ENCODE assay signal across 18 mouse cellular contexts in genomic region chr1:109984776-109985175, GRCm38 (mm10). TPM values are rescaled to one million over a fixed set of nuclear protein-coding genes. Genes with fewer than 3 reads are reported as not detected.
DNase-seq lines count a peak whose midpoint lies in the region; ATAC-seq and TF ChIP-seq lines count a peak whose summit lies in the region.
"Had no signal": no experiment of that assay in that cellular context is flagged by ENCODE, and none has a peak within 500 bp of the region (broad histone marks: within the 10 kb centered on the region; RNA-seq: fewer than 3 reads in every experiment).

No protein-coding gene starts in this region.

- H3K9me3 ChIP-seq in embryonic facial prominence, embryonic 13.5 days: no peaks in the 10 kb centered on the region
- no peaks in the 10 kb centered on the region for H3K9me3 ChIP-seq in embryonic facial prominence, embryonic 10.5 days
- H3K9me3 ChIP-seq in forebrain, embryonic 13.5 days (replicated peaks): no peaks in the 10 kb centered on the region
- no peaks in the 10 kb centered on the region for H3K9me3 ChIP-seq in hindbrain, postnatal 0 days (ENCODE audit: low read length)
- H3K9me3 ChIP-seq in neural tube, embryonic 13.5 days: no peaks in the 10 kb centered on the region
- H3K9me3 ChIP-seq: limb, embryonic 10.5 days; stomach, embryonic 15.5 days had no signal

- H3K27me3 ChIP-seq in embryonic facial prominence, embryonic 13.5 days: peaks cover 20% of the 10 kb centered on the region
- H3K27me3 ChIP-seq in embryonic facial prominence, embryonic 10.5 days (replicated peaks; ENCODE audit: low read depth, poor library complexity, severe bottlenecking): peaks cover 30% of the 10 kb centered on the region
- no peaks in the 10 kb centered on the region for H3K27me3 ChIP-seq in forebrain, embryonic 13.5 days
- H3K27me3 ChIP-seq in hindbrain, postnatal 0 days (ENCODE audit: insufficient read depth, low read length): no peaks in the 10 kb centered on the region
- no peaks in the 10 kb centered on the region for H3K27me3 ChIP-seq in neural tube, embryonic 13.5 days
- H3K27me3 ChIP-seq: Patski had no signal

- 55% methylated on average over 3 of the region's 3 CpGs for WGBS in embryonic facial prominence, embryonic 13.5 days
- WGBS in embryonic facial prominence, embryonic 10.5 days: 58% methylated on average over 3 of the region's 3 CpGs
- 5% methylated on average over 3 of the region's 3 CpGs for WGBS in forebrain, embryonic 13.5 days
- 12% methylated on average over 3 of the region's 3 CpGs for WGBS in hindbrain, postnatal 0 days
- WGBS in neural tube, embryonic 13.5 days: 19% methylated on average over 3 of the region's 3 CpGs

- no peak overlapping the region for H3K9ac ChIP-seq in embryonic facial prominence, embryonic 13.5 days
- no peak overlapping the region for H3K9ac ChIP-seq in forebrain, embryonic 13.5 days
- H3K9ac ChIP-seq in hindbrain, postnatal 0 days (replicated peaks; ENCODE audit: low read length): peak overlapping the region; percentile 28; the same call in 1 of the 2 replicates
- peak overlapping the region; percentile 34; the same call in 1 of the 2 replicates for H3K9ac ChIP-seq in neural tube, embryonic 13.5 days
- H3K9ac ChIP-seq: liver, embryonic 14.5 days; stomach, embryonic 15.5 days had no signal

- no peak overlapping the region for H3K27ac ChIP-seq in embryonic facial prominence, embryonic 13.5 days
- H3K27ac ChIP-seq in embryonic facial prominence, embryonic 10.5 days (replicated peaks): no peak overlapping the region
- H3K27ac ChIP-seq in forebrain, embryonic 13.5 days: no peak overlapping the region
- H3K27ac ChIP-seq in hindbrain, postnatal 0 days: peak overlapping the region; percentile 37; the same call in 1 of the 2 replicates
- peak overlapping the region; percentile 54; the same call in 1 of the 2 replicates for H3K27ac ChIP-seq in neural tube, embryonic 13.5 days (replicated peaks)
- H3K27ac ChIP-seq: limb, embryonic 10.5 days; liver, embryonic 14.5 days; stomach, embryonic 15.5 days had no signal

- H3K4me2 ChIP-seq in embryonic facial prominence, embryonic 13.5 days: 0 out of 2 replicates have a peak overlapping the region, but pooled peaks have one; percentile 18
- peak overlapping the region; percentile 38 for H3K4me2 ChIP-seq in forebrain, embryonic 13.5 days
- H3K4me2 ChIP-seq in hindbrain, postnatal 0 days (ENCODE audit: low read depth, low read length): peak overlapping the region; percentile 75
- H3K4me2 ChIP-seq in neural tube, embryonic 13.5 days: peak overlapping the region; percentile 44
- H3K4me2 ChIP-seq: stomach, embryonic 15.5 days had no signal

- DNase-seq in embryonic facial prominence, embryonic 10.5 days (ENCODE audit: low spot score): no peak
- DNase-seq in hindbrain, postnatal 0 days (ENCODE audit: low spot score): no peak
- no peak for DNase-seq in embryo, embryonic 10 days (ENCODE audit: low spot score)
- DNase-seq in thymus, postnatal 14 days: no peak
- DNase-seq in gastrocnemius, postnatal 10 days: no peak
- DNase-seq: adrenal gland, adult 2 months; heart, adult 11 months; kidney, postnatal 10 days; lung, postnatal 14 days had no signal

- H3K4me1 ChIP-seq in embryonic facial prominence, embryonic 13.5 days: peaks cover 7% of the 10 kb centered on the region; the same call in 1 of the 2 replicates
- peaks cover 8% of the 10 kb centered on the region; the same call in 1 of the 2 replicates for H3K4me1 ChIP-seq in embryonic facial prominence, embryonic 10.5 days
- H3K4me1 ChIP-seq in forebrain, embryonic 13.5 days: peaks cover 20% of the 10 kb centered on the region
- no peaks in the 10 kb centered on the region for H3K4me1 ChIP-seq in hindbrain, postnatal 0 days (ENCODE audit: insufficient read depth, low read length)
- peaks cover 29% of the 10 kb centered on the region for H3K4me1 ChIP-seq in neural tube, embryonic 13.5 days (replicated peaks)
- H3K4me1 ChIP-seq: stomach, embryonic 15.5 days had no signal

- no peak overlapping the region for H3K4me3 ChIP-seq in embryonic facial prominence, embryonic 13.5 days
- no peak overlapping the region for H3K4me3 ChIP-seq in embryonic facial prominence, embryonic 10.5 days
- peak overlapping the region; percentile 20 for H3K4me3 ChIP-seq in forebrain, embryonic 13.5 days
- peak overlapping the region; percentile 70 for H3K4me3 ChIP-seq in hindbrain, postnatal 0 days (ENCODE audit: low read length)
- H3K4me3 ChIP-seq in neural tube, embryonic 13.5 days: peak overlapping the region; percentile 24
- H3K4me3 ChIP-seq: limb, embryonic 10.5 days; stomach, embryonic 15.5 days had no signal

- no peaks in the 10 kb centered on the region for H3K36me3 ChIP-seq in embryonic facial prominence, embryonic 13.5 days
- no peaks in the 10 kb centered on the region for H3K36me3 ChIP-seq in embryonic facial prominence, embryonic 10.5 days (replicated peaks)
- no peaks in the 10 kb centered on the region for H3K36me3 ChIP-seq in forebrain, embryonic 13.5 days (ENCODE audit: poor library complexity, severe bottlenecking)
- no peaks in the 10 kb centered on the region for H3K36me3 ChIP-seq in hindbrain, postnatal 0 days (ENCODE audit: insufficient read depth, low read length)
- no peaks in the 10 kb centered on the region for H3K36me3 ChIP-seq in neural tube, embryonic 13.5 days
- H3K36me3 ChIP-seq: limb, embryonic 10.5 days; stomach, embryonic 15.5 days had no signal

- TF ChIP-seq CTCF in hindbrain, postnatal 0 days (IDR thresholded peaks at IDR 0.05; ENCODE audit: low read depth): no peak

- ATAC-seq in embryonic facial prominence, embryonic 13.5 days (ENCODE audit: insufficient number of reproducible peaks, insufficient read depth, low FRiP score, low TSS enrichment, low read depth): no peak
- no peak for ATAC-seq in forebrain, embryonic 13.5 days
- no peak for ATAC-seq in hindbrain, postnatal 0 days
- ATAC-seq in neural tube, embryonic 13.5 days (ENCODE audit: low read depth): no peak
- ATAC-seq: Patski had no signal

RNA-seq across cellular contexts. Expression of gene Cdh7, which starts 2.5 kb away (rescaled TPM):
- 8.3 and 8.5 TPM in 2 replicates for polyA plus RNA-seq in embryonic facial prominence, embryonic 13.5 days (2015; fragmentation: Nextera tagmentation; extraction: Ambion mirVana)
- polyA plus RNA-seq in embryonic facial prominence, embryonic 10.5 days (2016; fragmentation: Nextera tagmentation; extraction: Ambion mirVana): 0.87 and 1.0 TPM in 2 replicates
- 10.8 and 11.8 TPM in 2 replicates for polyA plus RNA-seq in forebrain, embryonic 13.5 days (2015; fragmentation: Nextera tagmentation; extraction: Ambion mirVana)
- 36.1 and 47.6 TPM in 2 replicates for total RNA-seq in hindbrain, postnatal 0 days (2014; rRNA removed)
- polyA plus RNA-seq in hindbrain, postnatal 0 days (2015; fragmentation: Nextera tagmentation; extraction: Ambion mirVana): 18.3 and 19.9 TPM in 2 replicates
- 12.0 and 15.1 TPM in 2 replicates for polyA plus RNA-seq in neural tube, embryonic 13.5 days (2015; fragmentation: Nextera tagmentation; extraction: Ambion mirVana)
- total RNA-seq in gastrocnemius, postnatal 10 days (2021): under 1 TPM in 1 of 2 experiments, not detected in 1; 0.33 TPM
- polyA plus RNA-seq: adrenal gland, adult 2 months; heart, embryonic 16.5 days; Patski; small intestine, adult 2 months had no signal

Comparison
In these comparisons a context has a peak if more than half of its experiments do, and no peak if none do; other contexts are left out.
1. H3K27ac ChIP-seq: peak in hindbrain, postnatal 0 days (single experiment) and neural tube, embryonic 13.5 days (single experiment); none in embryonic facial prominence, embryonic 13.5 days (single experiment), embryonic facial prominence, embryonic 10.5 days (single experiment) and forebrain, embryonic 13.5 days (single experiment).
2. H3K4me2 ChIP-seq: peak in every context shown above with its lines; median percentile 75 in hindbrain, postnatal 0 days; 44 in neural tube, embryonic 13.5 days; 38 in forebrain, embryonic 13.5 days; 18 in embryonic facial prominence, embryonic 13.5 days.
3. H3K4me3 ChIP-seq: peak in forebrain, embryonic 13.5 days (single experiment), hindbrain, postnatal 0 days (single experiment) and neural tube, embryonic 13.5 days (single experiment); none in embryonic facial prominence, embryonic 13.5 days (single experiment) and embryonic facial prominence, embryonic 10.5 days (single experiment).
4. H3K9ac ChIP-seq: peak in hindbrain, postnatal 0 days (single experiment) and neural tube, embryonic 13.5 days (single experiment); none in embryonic facial prominence, embryonic 13.5 days (single experiment) and forebrain, embryonic 13.5 days (single experiment).